Mouse (Mus musculus) common myeloid progenitor, adult 5-6 weeks (primary cell): Measurements from ENCODE around the gene Ubald2. TPM values are rescaled to one million over a fixed set of nuclear protein-coding genes. Genes with fewer than 3 reads are reported as not detected.
A peak's percentile ranks its signal among the peaks of the same experiment; 100 is the strongest.
"Not testable (repeated sequence)": the region's sequence is repeated elsewhere in the genome, so short reads cannot be mapped to it uniquely, and the experiment has no call there.

Source experiments
- ATAC-seq: replicated peaks from 2 replicates; pipeline ENCODE4 v1.8.0; 2016; ENCODE audit warnings: low read depth, mild to moderate bottlenecking, moderate TSS enrichment, inconsistent platforms; ENCODE audit not compliant: poor library complexity, severe bottlenecking
- total RNA-seq: library from RNA; stranded (forward); fragments of 200-1000, 187-1606 nt; gene quantifications from 2 replicates; pipeline ENCODE4 v1.2.3, GENCODE M21; 2017

The Ubald2 gene
- total RNA-seq, 1 experiment from 2014 or later: 60.7 TPM

DNA sequence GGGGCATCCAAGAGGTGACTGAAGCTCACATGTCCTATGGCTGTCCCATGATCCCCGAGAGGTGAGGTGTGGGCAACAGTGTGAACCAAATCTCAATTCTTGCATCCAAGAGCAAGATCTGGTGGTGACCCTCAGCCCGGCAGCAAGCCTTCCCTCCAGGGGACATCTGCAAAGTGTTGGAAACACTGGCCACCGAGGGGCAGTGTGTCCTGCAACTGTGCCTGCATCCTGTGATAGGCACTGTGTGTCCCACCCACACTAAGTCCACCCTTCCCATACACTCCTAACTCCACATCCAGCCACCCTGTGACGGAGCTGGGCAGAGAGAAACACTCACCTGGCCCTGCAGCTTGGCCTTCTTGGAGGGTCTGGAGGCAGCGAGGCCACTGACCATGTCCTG is 13.9 kb downstream of the Ubald2 start:
- no peak for ATAC-seq

- ATAC-seq: no peak
These were observed 15.4 kb downstream of the Ubald2 start for GRCm38 (mm10) chr11:116449341-116449740.

DNA sequence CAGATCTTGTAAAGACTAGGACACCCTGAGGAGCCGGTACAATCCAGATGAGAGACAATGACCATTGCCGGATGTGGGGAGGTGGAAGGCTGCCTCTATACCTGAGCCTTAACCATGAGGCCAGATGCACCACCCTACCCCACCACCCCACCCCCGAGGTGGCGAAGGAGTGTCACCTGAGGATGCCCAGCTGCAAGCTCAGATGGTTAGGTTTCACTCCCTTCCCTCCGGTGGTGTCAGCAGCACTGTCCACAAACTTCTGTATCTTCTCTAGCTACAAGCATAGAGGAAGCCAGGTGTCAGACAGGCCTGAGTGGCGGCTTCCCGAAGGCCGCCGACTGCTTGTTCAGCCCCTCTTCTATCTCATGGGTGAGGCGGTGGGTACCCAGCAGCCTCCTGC is 20.0 kb downstream of the Ubald2 start:
- no peak for ATAC-seq

DNA sequence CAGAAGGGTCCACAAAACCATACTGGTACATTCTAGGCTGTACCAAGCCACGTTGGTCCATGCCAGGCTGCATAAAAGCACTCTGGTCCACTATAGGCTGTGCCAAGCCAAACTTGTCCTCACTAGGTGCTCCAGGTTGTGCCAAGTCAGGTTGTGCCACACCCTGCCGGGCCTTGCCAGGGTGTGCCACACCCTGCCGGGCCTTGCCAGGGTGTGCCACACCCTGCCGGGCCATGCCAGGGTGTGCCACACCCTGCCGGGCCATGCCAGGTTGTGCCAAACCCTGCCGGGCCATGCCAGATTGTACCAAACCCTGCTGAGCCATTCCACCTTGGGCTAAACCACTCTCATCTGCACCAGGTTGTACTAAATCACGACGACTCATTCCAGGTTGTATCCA is 22.3 kb downstream of the Ubald2 start:
- ATAC-seq: no peak

DNA sequence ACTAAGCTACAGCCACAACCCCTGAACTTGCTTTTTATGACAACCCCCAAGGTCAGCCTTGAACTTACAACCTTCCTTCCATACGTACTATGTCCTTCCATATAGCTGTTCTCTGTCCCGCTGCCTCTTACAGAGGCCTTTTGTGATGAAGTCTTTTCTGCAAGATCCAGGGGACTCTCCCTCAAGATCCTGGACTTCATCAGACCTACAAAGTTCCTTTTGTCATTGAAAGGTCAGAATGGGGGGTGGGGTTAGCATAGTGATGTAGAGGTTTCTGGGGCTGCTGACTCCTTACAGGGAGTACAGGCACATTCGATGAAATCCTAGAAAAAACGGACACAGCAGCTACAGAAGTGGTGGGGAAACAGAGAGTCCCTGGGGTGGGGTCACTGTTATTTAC is 25.9 kb downstream of the Ubald2 start:
- ATAC-seq: no peak

DNA sequence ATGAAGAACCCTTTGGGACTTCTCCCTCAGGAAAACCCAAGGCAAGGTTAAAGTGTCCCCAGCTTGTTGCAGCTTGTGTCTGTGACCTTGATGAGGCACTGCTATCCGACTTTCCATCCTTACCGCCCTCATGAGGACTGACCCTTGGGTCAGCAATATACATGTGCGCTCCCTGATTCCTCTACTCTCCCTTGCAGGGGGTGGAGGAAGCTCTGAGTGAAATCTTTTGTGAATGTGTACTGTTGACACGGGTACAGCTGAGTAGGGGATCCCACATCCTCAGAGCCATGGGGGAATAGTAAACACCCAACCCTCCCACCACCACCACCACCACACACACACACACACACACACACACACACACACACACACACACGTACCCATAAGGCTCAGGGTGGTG is 29.4 kb downstream of the Ubald2 start:
- ATAC-seq: no peak

- peak; percentile 96 for ATAC-seq
These were observed 29.9 kb downstream of the Ubald2 start for GRCm38 (mm10) chr11:116463833-116464232.

DNA sequence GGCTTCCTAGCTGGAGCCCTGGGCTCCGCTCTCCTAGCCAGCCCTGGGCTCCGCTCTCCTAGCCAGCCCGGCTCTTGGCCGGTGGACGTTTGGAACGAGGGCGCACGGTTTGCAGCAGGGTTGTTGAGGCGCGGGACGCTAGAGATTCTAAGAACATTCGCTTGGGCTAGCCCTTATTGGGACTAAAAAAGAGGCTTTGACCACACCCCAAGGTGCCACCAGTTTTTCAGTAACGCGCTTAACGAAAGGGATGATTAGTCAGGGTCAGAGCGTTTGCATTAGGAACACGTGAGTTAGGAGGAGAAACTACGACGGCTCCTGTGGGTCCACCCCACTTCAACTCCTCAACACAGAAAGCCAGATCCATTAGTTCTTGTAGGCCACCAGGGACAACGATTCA is 32.2 kb downstream of the Ubald2 start, which contains the start of gene Qrich2:
Gene Qrich2 (minus strand): TSS at position 101 of the 400 bp plus-strand sequence.
- no peak for ATAC-seq

DNA sequence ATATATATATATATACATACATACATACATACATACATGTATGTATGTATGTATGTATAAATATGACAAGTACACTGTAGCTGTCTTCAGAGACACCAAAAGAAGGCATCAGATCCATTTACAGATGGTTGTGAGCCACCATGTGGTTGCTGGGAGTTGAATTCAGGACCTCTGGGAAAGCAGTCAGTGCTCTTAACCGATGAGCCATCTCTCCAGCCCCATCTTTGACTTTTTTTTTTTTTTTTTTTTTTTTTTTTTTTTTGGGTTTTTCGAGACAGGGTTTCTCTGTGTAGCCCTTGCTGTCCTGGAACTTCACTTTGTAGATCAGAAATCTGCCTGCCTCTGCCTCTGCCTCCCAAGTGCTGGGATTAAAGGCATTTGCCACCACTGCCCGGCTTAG is 34.4 kb downstream of the Ubald2 start:
- ATAC-seq: not testable (repeated sequence)

GRCm38 (mm10) chr11:116470249-116470648 is 36.4 kb downstream of the Ubald2 start:
- ATAC-seq: no peak

DNA sequence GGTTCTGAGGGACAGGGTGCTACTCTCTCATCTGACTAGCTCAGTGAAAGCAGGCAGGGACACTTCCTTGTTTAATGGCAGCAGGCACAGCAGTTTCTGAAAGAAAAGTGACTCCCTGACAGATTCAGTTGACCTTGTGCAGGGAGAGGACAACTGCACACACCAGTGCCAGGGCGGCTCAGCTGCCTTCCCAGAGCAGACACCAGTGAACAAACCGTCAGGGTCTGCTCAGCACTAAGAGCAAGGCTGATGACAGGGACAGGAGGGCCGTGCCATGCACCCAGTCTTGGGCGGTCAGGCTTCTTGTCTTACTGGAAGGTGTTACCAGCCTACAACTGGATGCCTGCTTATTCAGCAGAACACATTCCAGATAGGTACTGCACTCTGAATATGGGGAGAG is 37.0 kb downstream of the Ubald2 start:
- no peak for ATAC-seq

DNA sequence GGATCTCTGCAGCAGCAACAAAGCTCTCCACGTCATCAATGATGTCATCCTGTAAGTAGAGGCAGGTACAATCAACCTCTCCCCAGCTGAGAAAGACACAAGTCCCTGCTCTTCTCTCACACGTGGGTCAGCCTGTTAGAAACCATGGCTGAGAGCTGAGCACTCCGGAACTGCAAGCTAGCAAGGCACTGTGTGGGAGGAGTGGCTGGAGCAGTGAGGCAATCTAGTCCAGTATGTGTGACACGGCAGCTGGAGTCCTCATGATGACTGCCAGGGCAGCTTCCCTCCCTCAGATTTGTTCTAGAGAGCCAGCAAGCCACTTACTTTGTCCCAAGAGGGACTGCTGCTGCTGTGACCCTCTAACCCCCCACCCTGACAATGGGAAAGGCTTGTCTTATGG is 38.4 kb downstream of the Ubald2 start:
- no peak for ATAC-seq

DNA sequence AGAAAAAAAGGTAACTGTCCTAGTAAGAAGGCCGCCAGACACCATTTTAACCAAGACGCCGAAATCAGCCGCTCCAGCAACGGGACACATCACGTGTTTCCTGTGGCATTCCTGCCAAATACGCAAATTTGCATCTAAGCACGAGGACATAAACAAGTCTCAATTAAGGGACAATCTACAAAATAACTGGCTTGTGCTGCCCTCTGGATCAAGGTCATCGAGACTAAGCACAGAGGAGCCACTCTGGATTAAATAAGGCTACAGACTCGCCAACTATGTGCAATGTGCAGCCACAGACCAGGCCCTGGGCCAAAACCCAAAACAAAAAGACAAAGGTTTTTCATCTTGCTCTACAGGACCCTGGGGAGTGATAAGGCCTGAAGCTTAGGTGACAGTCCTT is 42.1 kb downstream of the Ubald2 start:
- ATAC-seq: no peak

DNA sequence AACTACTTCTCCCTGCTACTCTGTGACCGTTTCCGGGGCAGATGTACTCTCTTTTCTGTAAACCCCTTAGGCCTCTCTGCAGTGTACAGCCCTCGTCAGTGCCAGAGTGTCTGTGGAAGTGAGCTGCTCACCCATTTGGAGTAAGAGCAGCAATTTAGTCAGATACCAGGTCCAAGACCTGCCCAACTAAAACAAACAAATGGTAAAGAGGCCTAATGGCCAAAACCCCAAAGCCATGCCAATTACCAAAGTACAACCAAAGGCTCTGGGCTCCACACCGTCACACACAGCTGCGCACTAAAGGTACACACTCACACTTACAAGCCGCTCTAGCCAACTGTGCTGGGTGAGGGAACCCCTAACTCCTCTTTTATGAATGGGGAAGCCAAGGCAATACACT is 42.8 kb downstream of the Ubald2 start:
- ATAC-seq: no peak

- no peak for ATAC-seq
These were observed 43.4 kb downstream of the Ubald2 start for GRCm38 (mm10) chr11:116477160-116477759.

GRCm38 (mm10) chr11:116478978-116479377 is 45.1 kb downstream of the Ubald2 start:
- ATAC-seq: no peak

DNA sequence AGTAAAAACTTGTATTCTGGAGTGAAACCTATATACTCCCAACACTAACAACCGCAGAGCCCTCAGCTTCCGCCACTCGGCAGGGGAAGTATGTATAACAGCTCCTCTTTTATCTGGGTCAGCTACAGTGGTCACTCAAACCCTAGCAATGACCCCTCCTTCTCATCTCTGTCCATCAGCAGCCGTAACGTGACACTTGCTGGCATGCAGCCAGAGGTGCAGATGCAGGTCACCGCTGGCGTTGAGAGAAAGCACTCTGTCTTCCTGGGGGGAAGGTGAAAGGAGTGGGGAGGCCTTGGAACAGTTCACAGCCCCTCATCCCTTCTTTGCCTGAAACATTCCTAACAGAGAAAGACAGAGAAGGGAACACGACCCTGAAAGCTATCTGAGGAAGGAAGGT is 45.9 kb downstream of the Ubald2 start:
- no peak for ATAC-seq

DNA sequence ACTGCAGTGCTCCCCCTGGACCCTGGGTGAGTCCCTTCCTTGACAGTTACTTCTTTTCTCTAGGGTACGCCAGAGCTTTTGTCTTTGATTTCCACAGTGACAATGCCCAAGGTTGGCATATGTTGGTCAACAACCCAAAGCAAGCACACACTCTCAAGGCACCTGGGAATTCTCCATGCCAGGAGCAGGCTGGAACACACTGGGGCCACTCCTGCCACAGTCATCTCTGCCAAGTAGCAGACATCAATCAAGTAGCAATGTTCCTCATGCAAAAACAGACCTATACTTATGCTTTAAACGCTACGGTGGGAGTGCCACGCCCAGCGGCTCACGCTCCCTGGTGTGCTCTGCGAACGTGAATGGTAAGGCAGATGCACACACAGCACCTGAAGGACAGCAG is 47.1 kb downstream of the Ubald2 start:
- no peak for ATAC-seq

- no peak for ATAC-seq
These were observed 47.9 kb downstream of the Ubald2 start for GRCm38 (mm10) chr11:116481776-116482175.

- ATAC-seq: no peak
These were observed 50.4 kb downstream of the Ubald2 start for GRCm38 (mm10) chr11:116484261-116484660.

GRCm38 (mm10) chr11:116488207-116488606 is 54.3 kb downstream of the Ubald2 start:
- no peak for ATAC-seq
